Mouse (Mus musculus) lung, postnatal 36 days (tissue): ENCODE results near the gene Dtnb.

Experiments
- DNase-seq: peaks from one replicate; pipeline ENCODE4 v3.0.0; 2022; ENCODE audit warnings: mixed read lengths

Dtnb gene

DNA sequence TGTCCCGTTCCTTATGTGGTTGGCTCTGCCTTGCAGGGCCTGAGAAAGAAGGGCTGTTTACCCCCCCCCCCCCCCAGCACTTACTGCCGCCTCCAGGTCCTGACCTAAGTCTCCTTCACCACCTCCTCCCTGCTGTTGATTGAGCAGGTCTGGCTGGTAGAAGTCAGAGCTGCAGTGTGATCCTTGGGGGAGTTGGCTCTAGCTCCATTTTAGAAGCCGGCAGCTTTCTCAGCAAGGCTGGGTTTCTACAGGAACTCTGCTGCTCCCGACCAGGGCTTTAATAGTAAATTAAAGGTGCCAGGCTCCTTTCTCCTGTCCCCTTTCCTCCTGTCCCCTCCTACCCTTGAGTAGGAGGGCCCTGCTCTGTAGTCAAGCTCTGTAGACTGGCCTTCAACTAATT lies 238.3 kb downstream of the Dtnb start:
- peak; percentile 40 for DNase-seq

DNA sequence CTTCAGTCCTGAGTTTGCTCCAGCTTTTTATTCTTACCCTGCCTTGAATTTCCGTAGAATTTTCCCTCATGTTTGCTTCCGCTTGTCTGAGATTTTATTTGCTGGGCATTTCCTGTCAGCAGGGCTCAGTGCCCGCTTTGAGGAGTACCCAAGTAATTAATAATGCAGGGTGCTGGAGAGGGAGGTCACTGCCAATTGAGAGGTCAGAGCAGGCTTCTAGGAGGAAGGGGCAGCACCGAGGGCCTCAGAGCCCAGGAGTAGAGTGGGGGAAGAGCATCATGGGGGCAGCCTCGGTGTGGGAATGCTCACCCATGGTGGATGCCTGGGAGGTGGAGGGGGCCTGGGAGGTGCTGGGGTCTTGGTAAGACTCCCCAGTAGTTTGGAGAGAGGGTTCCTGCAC lies 239.4 kb downstream of the Dtnb start:
- peak; percentile 45 for DNase-seq

DNA sequence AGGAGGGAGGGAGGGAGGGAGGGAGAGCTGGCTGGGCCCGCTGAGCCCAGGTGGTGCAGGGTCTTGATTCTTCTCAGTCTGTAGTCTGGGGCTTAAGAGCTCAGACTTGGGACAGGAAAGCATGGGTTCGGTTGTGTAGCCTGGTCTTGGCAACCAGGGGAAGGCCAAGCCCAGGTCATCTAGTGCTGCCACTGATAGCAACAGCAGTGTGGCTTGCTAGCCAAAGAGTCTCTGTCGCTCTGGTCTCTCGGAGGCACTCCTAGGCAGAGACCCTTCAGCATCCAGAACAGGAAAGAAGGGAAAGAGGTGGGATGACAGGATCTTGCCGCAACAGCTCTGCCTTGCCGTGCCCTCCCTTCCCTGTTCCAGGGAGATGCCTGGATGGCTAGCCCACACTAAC lies 240.1 kb downstream of the Dtnb start:
- no peak for DNase-seq

DNA sequence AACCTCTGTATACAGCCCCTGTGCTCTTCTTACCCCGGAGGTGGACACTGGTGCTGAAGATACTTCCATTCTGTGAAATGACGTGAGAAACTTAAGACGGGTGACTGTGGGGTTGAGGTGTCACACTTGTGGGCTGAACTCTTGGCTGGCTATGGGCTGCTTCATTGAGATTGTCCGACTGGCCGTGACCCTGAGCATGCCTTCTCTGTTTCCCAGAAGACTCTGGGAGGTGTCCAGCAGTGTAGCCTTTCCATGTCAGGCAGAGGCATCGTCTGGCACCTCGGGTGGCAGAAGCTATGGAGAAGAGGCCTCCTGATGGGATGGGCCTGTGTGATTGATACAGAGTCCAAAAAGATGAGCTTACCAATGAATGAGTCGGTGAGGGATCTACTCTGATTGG lies 241.0 kb downstream of the Dtnb start:
- DNase-seq, result no peak

DNA sequence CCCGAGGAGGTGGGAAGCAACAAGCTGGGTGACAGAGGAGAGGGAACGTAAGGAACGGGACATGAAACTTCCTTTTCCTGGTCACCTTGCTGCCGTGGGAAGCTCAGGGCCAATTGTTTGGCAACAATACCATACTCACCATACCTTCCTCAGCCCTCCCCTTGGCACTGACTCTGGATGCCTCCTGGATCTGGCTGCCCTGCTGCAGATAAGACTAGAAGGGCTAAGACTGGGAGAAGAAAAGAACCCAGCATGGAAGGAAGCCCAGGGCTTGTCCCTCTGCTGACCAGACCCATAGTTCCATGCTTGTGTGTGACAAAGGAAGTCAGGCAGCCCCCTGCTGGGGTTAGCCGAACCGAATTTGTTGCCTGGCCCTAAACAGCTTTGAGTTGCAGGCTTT lies 243.2 kb downstream of the Dtnb start:
- peak; percentile 15 for DNase-seq

DNA sequence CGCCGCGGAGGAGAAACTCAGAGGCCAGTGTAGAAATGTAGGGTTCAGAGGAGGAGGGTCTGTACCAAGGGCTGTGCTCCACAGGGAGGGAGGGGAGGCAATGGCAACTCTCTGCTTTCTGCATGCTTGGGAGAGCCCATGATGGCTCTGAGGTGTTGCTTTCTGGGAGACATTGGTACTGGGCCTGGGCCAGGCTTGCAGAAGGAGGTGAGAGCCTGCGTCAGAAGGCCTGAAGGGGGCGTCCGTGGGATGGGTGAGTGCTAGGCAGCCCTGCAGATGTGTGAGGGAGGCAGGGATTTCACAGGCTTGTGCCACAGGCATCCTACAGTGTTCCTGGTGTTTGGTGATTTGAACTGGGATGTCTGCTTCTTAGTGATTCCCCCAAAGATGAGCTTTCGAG lies 244.9 kb downstream of the Dtnb start:
- no peak for DNase-seq

DNA sequence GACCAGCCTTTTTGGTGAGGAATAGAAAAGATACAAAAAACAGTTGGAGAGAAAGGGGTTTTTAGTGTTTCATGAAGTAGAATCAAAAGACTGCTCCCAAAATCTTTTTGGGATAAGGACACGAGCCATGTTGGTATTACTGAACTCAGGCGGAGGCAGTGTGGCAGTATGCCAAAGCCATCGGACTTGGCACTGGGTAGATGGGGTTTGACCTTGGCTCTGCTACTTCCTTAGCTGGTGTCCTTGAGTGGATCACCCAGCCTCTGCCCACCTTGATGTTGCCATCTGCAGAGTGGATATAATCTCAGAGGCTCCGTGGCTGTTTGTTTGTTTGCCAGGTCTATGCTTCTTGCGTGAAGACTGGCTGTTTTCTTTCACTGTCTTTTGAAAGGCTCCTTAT lies 245.4 kb downstream of the Dtnb start:
- DNase-seq, result peak; percentile 46

DNA sequence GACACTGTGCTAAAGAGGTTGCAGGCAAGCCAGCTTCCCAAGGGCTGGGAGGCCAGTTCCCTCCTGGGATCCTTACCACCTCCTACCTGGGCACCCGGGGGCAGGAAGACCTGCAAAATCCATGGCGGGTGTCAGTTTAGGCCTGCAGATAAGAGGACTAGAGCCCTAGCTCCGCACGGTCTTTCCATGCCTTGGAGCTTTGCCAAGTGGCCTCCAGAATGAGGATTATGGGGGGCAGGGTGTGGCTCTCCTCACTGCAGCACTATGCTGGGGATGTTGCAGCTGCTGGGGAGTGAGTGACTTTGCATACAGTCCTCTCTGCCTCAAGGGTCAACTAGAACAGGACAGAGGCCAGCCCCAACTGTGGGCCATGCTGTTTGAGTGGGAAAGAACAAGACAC lies 247.7 kb downstream of the Dtnb start:
- no peak for DNase-seq

DNA sequence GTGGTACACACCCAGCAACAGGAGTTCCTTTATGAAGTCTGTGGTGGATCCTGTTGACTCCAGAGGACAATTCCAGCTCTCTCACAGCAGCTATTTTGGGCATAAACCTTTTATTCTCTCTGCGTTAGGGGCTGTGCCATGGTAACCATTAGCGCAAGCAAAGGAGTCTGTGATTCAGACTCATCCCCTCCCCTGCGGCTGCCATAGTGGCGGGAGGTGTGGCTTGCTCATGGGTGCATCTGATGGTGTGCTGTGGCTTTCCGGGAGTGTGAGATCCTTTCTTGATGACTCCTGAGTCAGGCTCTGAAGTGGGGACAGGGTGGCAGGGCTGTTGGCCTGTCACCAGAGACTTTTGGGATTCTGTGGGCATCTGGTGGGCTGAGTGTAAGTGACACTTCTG lies 251.2 kb downstream of the Dtnb start:
- no peak for DNase-seq

DNA sequence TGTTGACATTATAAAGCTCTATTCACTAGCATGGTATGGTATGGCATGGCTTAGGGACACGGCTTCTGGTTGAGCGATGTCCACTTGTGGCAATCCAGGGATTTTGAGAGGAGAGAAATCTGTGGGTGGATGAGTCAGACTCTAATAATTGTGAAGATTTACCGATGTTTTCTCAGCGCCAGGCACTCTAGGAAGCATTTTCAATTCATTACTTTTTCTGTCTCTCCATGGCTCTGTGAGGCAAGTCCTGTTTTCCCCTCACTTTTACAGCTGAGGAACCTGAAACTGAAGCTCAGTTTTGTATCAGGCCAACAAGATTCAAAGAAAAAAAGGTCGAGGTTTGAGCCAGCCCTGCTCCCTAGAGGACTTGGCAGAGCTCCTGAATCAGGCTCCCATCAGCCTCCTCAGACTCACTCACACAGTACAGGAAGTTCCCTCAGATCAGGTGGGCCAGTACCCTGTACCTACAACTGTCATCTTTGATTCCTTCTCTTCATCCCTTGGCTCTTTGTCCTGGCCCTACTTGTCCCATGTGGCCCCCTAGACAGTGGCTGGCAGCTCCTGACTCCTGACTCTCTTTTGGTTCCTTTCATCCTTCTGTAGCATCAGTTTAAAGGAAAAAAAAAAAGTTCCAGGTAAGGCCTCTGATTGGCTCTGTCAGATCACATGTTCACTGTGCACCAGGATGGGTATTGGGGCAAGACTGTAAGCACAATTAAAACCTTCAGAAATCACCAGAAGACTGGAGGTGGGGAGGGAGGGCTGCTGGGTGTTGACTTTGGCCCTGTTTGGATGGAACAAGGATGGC lies 252.9 kb downstream of the Dtnb start:
- DNase-seq, result no peak

DNA sequence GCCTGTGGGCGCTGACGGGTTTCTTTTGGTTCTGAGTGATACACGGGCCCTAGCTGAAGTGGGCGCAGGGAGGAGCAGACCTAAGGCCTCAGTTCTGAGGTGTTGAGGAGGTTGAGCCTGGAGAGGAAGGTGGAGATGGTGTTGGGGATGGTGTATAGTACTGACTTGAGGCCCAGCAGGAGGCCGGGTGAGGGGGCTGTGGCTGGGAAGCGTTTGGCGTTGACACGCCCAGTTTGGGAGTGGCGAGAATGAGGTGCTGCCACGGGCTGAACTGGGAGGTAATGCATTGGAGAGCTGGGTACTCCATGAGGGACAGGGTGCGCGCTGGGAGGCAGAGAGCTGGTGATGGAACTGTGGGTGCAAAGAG lies 253.5 kb downstream of the Dtnb start:
- no peak for DNase-seq

DNA sequence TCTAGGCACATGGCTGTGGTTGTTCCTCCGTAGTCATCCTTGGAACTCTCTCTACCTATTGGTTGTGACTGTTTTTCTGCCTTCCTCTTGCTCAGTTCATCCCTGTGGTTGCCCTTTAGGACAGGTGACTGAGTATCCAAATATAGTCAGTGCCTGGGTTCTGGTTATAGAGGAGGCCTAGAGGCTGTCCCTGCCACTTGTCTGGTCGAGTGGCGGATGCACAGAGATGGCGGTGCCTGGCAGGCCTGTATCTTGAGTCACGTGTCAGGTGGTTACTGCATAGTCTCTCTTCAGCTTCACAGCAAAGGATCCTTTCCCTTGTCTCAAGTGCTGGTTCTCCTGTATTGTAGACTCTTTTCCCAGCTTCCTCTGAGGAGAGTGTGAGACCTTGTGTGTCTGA lies 255.6 kb downstream of the Dtnb start:
- no peak for DNase-seq
